Mouse (Mus musculus) thymus, adult 2 months (tissue): ENCODE measurements around the gene 2700049A03Rik. TPM values are rescaled to one million over a fixed set of nuclear protein-coding genes. Genes with fewer than 3 reads are reported as not detected.
"Not testable (repeated sequence)": the region's sequence is repeated elsewhere in the genome, so short reads cannot be mapped to it uniquely, and the experiment has no call there.

Source experiments
- DNase-seq: peaks from one replicate; pipeline ENCODE4 v3.0.0; 2021
- H3K27ac ChIP-seq: fragments of 200-500 bp; 2 replicates; pipeline ENCODE4 v1.5.1; 2012; ENCODE audit warnings: low read length, control low read depth; ENCODE audit not compliant: control insufficient read depth, insufficient read depth
- H3K27me3 ChIP-seq: fragments of 200-500 bp; 2 replicates; pipeline ENCODE4 v1.6.1; 2012; ENCODE audit warnings: mild to moderate bottlenecking, low read length, moderate library complexity, mixed read lengths; ENCODE audit not compliant: control insufficient read depth, insufficient read depth
- H3K36me3 ChIP-seq: fragments of 200-500 bp; 2 replicates; pipeline ENCODE4 v1.6.1; 2012; ENCODE audit warnings: mild to moderate bottlenecking, low read length, moderate library complexity; ENCODE audit not compliant: control insufficient read depth, insufficient read depth
- H3K4me1 ChIP-seq: fragments of 200-500 bp; replicated peaks from 2 replicates; pipeline ENCODE4 v1.6.1; 2012; ENCODE audit warnings: low read length; ENCODE audit not compliant: control insufficient read depth, insufficient read depth
- H3K4me3 ChIP-seq: fragments of 200-500 bp; 2 replicates; pipeline ENCODE4 v1.5.1; 2012; ENCODE audit warnings: mild to moderate bottlenecking, low read length, control low read depth, moderate library complexity; ENCODE audit not compliant: control insufficient read depth, insufficient read depth
- CTCF ChIP-seq: fragments of 200-500 bp; IDR thresholded peaks from 2 replicates; pipeline ENCODE4 v1.5.1; 2012; ENCODE audit warnings: mild to moderate bottlenecking, control low read depth, low read length, moderate library complexity, borderline replicate concordance; ENCODE audit not compliant: control insufficient read depth, poor library complexity, insufficient read depth; ENCODE audit errors: extremely low read depth
- POLR2A ChIP-seq: fragments of 200-500 bp; IDR thresholded peaks from 2 replicates; pipeline ENCODE4 v1.6.1; 2012; ENCODE audit warnings: mild to moderate bottlenecking, low read length, control low read depth, moderate library complexity; ENCODE audit not compliant: control insufficient read depth, poor library complexity, insufficient read depth; ENCODE audit errors: extremely low read depth
- WGBS: fragments of 180-500 bp; shearing (Covaris S2); methylation state at CpG from one replicate; pipeline ENCODE4 v1.1.7; 2018; 5-methylcytosine and 5-hydroxymethylcytosine counted together
- polyA plus RNA-seq: library from polyadenylated mRNA; depleted of rRNA; stranded (reverse); fragments of >200 nt; gene quantifications from 2 replicates; pipeline ENCODE4 v1.2.3, GENCODE M21; 2012; rRNA removed

Gene 2700049A03Rik
- polyA plus RNA-seq, result 6.6 and 7.0 TPM in 2 replicates

DNA sequence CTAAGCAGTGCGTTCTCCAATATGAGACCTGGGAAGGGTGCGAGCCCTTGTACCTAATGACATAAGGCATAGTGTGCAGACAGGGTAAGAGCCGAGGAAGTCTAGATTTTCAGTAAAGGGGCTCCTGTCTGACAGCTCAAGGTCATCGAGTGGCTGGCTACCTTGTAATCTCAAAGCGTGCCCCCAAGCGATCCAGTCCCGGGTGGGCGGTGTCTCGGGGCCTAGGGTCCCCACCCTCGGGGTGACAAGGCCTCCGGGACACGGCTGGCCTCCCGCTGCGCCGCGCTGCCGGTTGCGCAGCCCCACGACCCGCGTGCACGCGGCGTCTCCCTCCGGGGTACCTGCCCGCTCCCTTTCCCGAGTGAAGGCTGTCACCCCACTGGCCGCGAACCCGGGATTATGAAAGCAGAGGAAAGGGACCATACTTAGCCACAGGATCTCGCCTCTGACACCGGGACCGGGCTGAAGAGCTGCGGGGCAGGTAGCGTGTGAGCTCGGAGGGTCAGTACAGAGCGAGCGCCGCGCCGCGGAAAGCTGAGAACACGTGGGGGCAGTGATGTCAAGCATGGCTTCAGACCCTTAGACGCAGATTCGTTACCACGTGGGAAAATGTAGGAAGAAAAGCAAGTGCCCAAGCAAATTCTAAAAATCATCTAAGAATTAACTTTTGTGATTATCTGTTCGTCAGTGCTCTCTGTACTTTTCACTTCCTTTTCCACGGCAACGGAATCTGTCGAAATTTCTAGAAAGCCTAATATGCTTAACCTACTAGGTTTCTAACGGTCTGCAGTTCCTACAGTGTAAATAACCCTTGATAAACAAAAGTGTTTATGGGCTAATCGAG lies at the start of gene 2700049A03Rik, which contains the start of gene Timm9:
TSS of gene 2700049A03Rik (plus strand) at position 719 of the 844 bp plus-strand sequence.
TSS of gene Timm9 (minus strand) at position 555 of the 844 bp plus-strand sequence.
- peak within 1 kb of the TSS; percentile 96 for H3K4me3 ChIP-seq
- peak within 1 kb of the TSS; percentile 74 for H3K27ac ChIP-seq
- under 1% methylated on average over 52 of the region's 52 CpGs for WGBS

DNA sequence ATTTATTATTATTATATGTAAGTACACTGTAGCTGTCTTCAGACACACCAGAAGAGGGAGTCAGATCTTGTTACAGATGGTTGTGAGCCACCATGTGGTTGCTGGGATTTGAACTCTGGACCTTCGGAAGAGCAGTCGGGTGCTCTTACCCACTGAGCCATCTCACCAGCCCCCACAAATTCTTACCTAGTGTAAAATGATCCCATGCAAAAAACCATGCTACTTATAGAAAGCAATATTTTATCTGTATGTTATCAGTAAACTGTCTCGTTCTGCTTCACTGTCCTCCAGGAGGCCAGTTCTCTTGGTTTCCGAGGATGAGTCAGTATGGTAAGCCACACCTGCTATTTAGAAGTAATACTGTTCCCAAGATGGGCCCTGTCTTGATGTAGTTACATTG lies 32.4 kb upstream of the 2700049A03Rik start:
- DNase-seq, H3K4me1 ChIP-seq: not testable (repeated sequence)
- 97% methylated on average over 4 of the region's 4 CpGs for WGBS

More for the DNA sequence above, at the start of gene 2700049A03Rik, which contains the start of gene Timm9:
- H3K27me3 ChIP-seq, result no peaks in the 10 kb centered on the region
- H3K4me1 ChIP-seq, result peaks cover 5% of the 10 kb centered on the region
- TF ChIP-seq CTCF, result no peak
- no peak for TF ChIP-seq POLR2A
- peak; percentile 73 for DNase-seq
- no peaks in the 10 kb centered on the region for H3K36me3 ChIP-seq

DNA sequence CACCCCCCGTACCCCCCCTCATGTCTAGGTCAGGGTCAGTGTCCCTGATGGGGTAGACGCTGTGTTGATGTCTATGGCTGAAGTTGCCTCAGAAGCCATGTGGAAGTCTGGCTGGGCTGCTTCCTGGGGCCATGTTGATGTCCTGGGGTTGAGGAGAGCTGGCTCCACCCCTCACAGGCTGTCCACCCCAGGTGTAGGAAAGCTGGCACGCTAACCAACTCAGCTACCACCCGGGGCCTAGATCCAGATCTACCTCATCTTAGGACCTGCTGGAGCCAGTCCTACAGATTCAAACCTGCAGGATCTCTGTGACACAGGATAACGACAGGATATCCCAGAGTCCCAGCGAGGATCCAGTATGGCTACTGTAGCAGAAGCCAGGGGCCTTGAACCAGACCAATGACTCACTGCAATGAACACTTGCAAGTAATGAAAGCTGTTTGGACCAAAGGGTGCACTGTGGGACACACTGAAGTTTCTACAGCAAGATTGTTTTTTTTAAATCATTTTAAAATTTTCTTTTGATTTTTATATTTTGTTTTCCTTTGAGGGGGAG lies 29.4 kb upstream of the 2700049A03Rik start:
- no peak overlapping the region for H3K27ac ChIP-seq
- no peak for DNase-seq
- no peak for TF ChIP-seq CTCF
- no peak for TF ChIP-seq POLR2A
- no peaks in the 10 kb centered on the region for H3K27me3 ChIP-seq
- WGBS, result 94% methylated on average over 6 of the region's 6 CpGs
- H3K36me3 ChIP-seq, result no peaks in the 10 kb centered on the region
- H3K4me1 ChIP-seq, result no peaks in the 10 kb centered on the region
- no peak overlapping the region for H3K4me3 ChIP-seq

More for the DNA sequence above, 32.4 kb upstream of the 2700049A03Rik start:
- H3K27me3 ChIP-seq, H3K4me3 ChIP-seq, H3K27ac ChIP-seq, H3K36me3 ChIP-seq: not testable (repeated sequence)

DNA sequence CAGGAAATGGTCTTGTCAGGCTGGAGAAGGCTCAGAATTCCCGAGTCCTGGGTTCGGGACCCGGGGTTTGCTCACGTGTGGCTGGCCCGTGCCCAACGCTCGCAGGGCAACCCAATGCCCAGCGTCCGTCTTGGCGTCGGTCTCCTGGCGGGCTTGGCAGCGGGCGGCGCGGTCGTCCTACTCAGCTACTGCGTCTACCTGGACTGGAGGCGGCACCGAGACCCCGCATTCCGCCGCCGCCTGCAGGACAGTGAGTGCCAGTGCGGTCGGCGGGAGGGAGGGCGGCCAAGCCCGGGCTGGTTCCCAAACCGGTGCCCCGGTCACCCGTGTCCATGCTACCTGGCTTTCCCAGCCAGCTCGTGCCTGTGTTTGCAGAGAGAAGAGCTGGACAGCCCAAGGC lies 25.3 kb upstream of the 2700049A03Rik start, which contains the start of gene Tomm20l:
TSS of gene Tomm20l (plus strand) at position 98 of the 400 bp plus-strand sequence.
- H3K4me3 ChIP-seq, result no peak within 1 kb of the TSS
- no peaks in the 10 kb centered on the region for H3K27me3 ChIP-seq
- H3K4me1 ChIP-seq, result peaks cover 8% of the 10 kb centered on the region
- H3K27ac ChIP-seq, result no peak within 1 kb of the TSS
- no peak for TF ChIP-seq POLR2A
- peak; percentile 23; the same call in 1 of the 2 replicates for TF ChIP-seq CTCF
- H3K36me3 ChIP-seq, result no peaks in the 10 kb centered on the region
- DNase-seq, result no peak
- WGBS, result 52% methylated on average over 33 of the region's 33 CpGs

DNA sequence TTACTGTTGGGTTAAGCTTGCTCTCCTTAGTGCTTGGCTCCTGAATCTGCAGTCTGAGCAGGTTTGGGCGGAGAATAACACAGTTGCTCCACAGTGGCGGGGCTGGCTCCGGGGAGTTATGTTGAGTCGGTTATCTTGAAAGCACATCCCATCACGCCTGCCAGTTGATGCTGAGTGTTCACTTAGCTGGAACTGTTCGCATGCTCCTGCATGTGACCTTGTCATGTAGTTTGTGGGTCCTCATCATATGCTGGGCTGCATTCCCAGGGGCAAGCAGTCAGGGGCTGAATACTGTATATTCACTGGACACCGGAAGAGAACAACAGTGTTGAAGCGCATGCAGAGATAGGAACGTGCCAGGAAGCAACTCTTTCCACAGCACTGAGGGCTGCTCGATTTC lies 23.6 kb upstream of the 2700049A03Rik start:
- no peaks in the 10 kb centered on the region for H3K36me3 ChIP-seq
- no peak for DNase-seq
- TF ChIP-seq POLR2A (no peak), CTCF (no peak)
- WGBS, result 69% methylated on average over 10 of the region's 10 CpGs
- H3K4me3 ChIP-seq, result no peak overlapping the region
- no peaks in the 10 kb centered on the region for H3K27me3 ChIP-seq
- no peak overlapping the region for H3K27ac ChIP-seq
- peaks cover 8% of the 10 kb centered on the region for H3K4me1 ChIP-seq

DNA sequence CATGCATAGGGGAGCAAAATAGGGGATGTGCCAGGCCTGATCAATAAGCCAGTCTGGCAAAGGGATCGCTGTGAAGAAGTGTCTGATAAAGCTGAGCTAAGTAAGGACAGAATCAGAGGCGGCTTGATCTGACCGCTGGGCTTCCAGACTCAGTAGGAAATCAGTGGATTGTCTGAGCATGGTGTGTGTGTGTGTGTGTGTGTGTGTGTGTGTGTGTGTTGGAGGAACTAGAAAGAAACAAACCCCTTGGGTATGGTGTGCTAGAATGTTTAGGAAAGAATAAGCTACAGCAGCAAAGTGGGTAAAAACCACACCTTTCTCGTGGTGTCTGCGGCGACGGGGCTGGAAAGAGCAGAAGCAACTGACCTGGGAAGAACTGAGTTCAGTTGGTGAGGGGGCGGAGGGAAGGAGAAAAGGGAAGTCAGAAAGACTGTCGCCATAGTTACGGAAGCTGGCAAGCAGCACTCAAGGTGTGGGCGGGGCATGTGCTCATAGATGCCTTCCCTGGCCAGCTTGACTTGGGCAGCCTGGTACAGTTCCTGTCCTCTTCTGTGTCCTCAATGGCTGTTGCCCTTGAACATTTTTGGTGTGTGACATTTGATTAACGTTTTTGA lies 22.9 kb upstream of the 2700049A03Rik start:
- H3K4me3 ChIP-seq, result no peak overlapping the region
- 3% methylated on average over 12 of the region's 12 CpGs for WGBS

More for the DNA sequence above, 22.9 kb upstream of the 2700049A03Rik start:
- Histone ChIP-seq H3K27ac (no peak overlapping the region), H3K27me3 (no peaks in the 10 kb centered on the region), H3K4me1 (peaks cover 8% of the 10 kb centered on the region), H3K36me3 (no peaks in the 10 kb centered on the region)
- TF ChIP-seq POLR2A (no peak), CTCF (no peak)
- DNase-seq, result peak; percentile 65
